Mouse (Mus musculus) MEL (cell line): ENCODE measurements around the gene Fuz. TPM values are rescaled to one million over a fixed set of nuclear protein-coding genes. Genes with fewer than 3 reads are reported as not detected.

Source experiments
- DNase-seq: peaks from one replicate; pipeline ENCODE4 v3.0.0; 2011; ENCODE audit warnings: low read depth, low spot score
- H3K27ac ChIP-seq: 2 replicates; pipeline ENCODE4 v1.5.1; 2012; ENCODE audit warnings: low read depth, mild to moderate bottlenecking, control low read depth, low read length, moderate library complexity; ENCODE audit not compliant: control insufficient read depth
- H3K27me3 ChIP-seq, 2 experiments: fragments of 150-350 bp in 1 of 2; sonication (generic) in 1 of 2; 2 replicates each; pipeline ENCODE4 v1.6.1; 2012; ENCODE audit warnings: low read length in 2 of 2, mild to moderate bottlenecking in 2 of 2, improper control_type of control experiment in 1 of 2, moderate library complexity in 1 of 2; ENCODE audit not compliant: insufficient read depth in 2 of 2, control insufficient read depth in 1 of 2
- H3K36me3 ChIP-seq, 2 experiments: 2 replicates each; pipeline ENCODE4 v1.6.1; 2012 to 2014; ENCODE audit warnings: low read length in 2 of 2, improper control_type of control experiment in 1 of 2, inconsistent platforms in 1 of 2, mild to moderate bottlenecking in 1 of 2; ENCODE audit not compliant: insufficient read depth in 2 of 2, control insufficient read depth in 1 of 2
- H3K4me1 ChIP-seq, 2 experiments: fragments of 150-350 bp in 1 of 2; sonication (generic) in 1 of 2; 2 replicates each; pipeline ENCODE4 v1.6.1; 2012; ENCODE audit warnings: low read length in 2 of 2, improper control_type of control experiment in 1 of 2, mild to moderate bottlenecking in 1 of 2; ENCODE audit not compliant: insufficient read depth in 2 of 2, control insufficient read depth in 1 of 2
- H3K4me3 ChIP-seq, 2 experiments: fragments of 150-350 bp in 1 of 2; sonication (generic) in 1 of 2; 2 replicates each; pipeline ENCODE4 v1.5.1; 2012; ENCODE audit warnings: low read depth in 2 of 2, low read length in 2 of 2, mild to moderate bottlenecking in 2 of 2, moderate library complexity in 2 of 2, control low read depth in 1 of 2, improper control_type of control experiment in 1 of 2; ENCODE audit not compliant: control insufficient read depth in 1 of 2, insufficient read depth in 1 of 2
- H3K79me2 ChIP-seq: 2 replicates; pipeline ENCODE4 v1.6.1; 2012; ENCODE audit warnings: mild to moderate bottlenecking, low read length, moderate library complexity; ENCODE audit not compliant: control insufficient read depth, poor library complexity, insufficient read depth
- H3K9ac ChIP-seq: 2 replicates; pipeline ENCODE4 v1.6.1; 2012; ENCODE audit warnings: low read depth, mild to moderate bottlenecking, control low read depth, low read length, moderate library complexity; ENCODE audit not compliant: control insufficient read depth, poor library complexity, severe bottlenecking
- H3K9me3 ChIP-seq: fragments of 150-350 bp; sonication (generic); replicated peaks from 2 replicates; pipeline ENCODE4 v1.6.1; 2012; ENCODE audit warnings: mild to moderate bottlenecking, low read length, improper control_type of control experiment, moderate library complexity; ENCODE audit not compliant: insufficient read depth
- BHLHE40 ChIP-seq: IDR thresholded peaks from 2 replicates; pipeline ENCODE4 v1.6.1; 2012; ENCODE audit warnings: low read depth, mild to moderate bottlenecking, inconsistent platforms, low read length, improper control_type of control experiment, borderline replicate concordance
- CHD1 ChIP-seq: IDR thresholded peaks from 2 replicates; pipeline ENCODE4 v1.6.1; 2012; ENCODE audit warnings: low read depth, mild to moderate bottlenecking, inconsistent platforms, low read length, improper control_type of control experiment
- CHD2 ChIP-seq: IDR thresholded peaks from 2 replicates; pipeline ENCODE4 v1.6.1; 2011; ENCODE audit warnings: low read length, improper control_type of control experiment
- CTCF ChIP-seq, 3 experiments: IDR thresholded peaks in 2 of 3; conservative IDR thresholded peaks in 1 of 3; 2 replicates each; pipeline ENCODE4 v1.5.1; 2011 to 2012; ENCODE audit warnings: low read length in 3 of 3, low read depth in 2 of 3, mild to moderate bottlenecking in 2 of 3, improper control_type of control experiment in 1 of 3, inconsistent platforms in 1 of 3, mixed read lengths in 1 of 3, moderate library complexity in 1 of 3; ENCODE audit not compliant: control insufficient read depth in 1 of 3, insufficient read depth in 1 of 3, poor library complexity in 1 of 3, severe bottlenecking in 1 of 3
- E2F4 ChIP-seq: IDR thresholded peaks from 2 replicates; pipeline ENCODE4 v1.6.1; 2011; ENCODE audit warnings: low read depth, low read length, improper control_type of control experiment, borderline replicate concordance
- ELF1 ChIP-seq: IDR thresholded peaks from 2 replicates; pipeline ENCODE4 v1.6.1; 2014; ENCODE audit warnings: low read depth, mild to moderate bottlenecking, inconsistent platforms, low read length, improper control_type of control experiment, moderate library complexity
- EP300 ChIP-seq, 2 experiments: IDR thresholded peaks; 2 replicates each; pipeline ENCODE4 v1.6.1; 2011; ENCODE audit warnings: improper control_type of control experiment in 2 of 2, low read length in 2 of 2, low read depth in 1 of 2, mild to moderate bottlenecking in 1 of 2
- ETS1 ChIP-seq: IDR thresholded peaks from 2 replicates; pipeline ENCODE4 v1.6.1; 2012; ENCODE audit warnings: low read depth, mild to moderate bottlenecking, inconsistent platforms, low read length, improper control_type of control experiment, moderate library complexity
- GABPA ChIP-seq: IDR thresholded peaks from 2 replicates; pipeline ENCODE4 v1.6.1; 2012; ENCODE audit warnings: low read depth, mild to moderate bottlenecking, inconsistent platforms, low read length, improper control_type of control experiment, moderate library complexity
- HCFC1 ChIP-seq: IDR thresholded peaks from 2 replicates; pipeline ENCODE4 v1.6.1; 2012; ENCODE audit warnings: low read depth, mild to moderate bottlenecking, inconsistent platforms, low read length, improper control_type of control experiment, moderate library complexity
- JUND ChIP-seq: IDR thresholded peaks from 2 replicates; pipeline ENCODE4 v1.6.1; 2011; ENCODE audit warnings: low read depth, mild to moderate bottlenecking, improper control_type of control experiment, low read length
- KAT2A ChIP-seq: conservative IDR thresholded peaks from 2 replicates; pipeline ENCODE4 v1.6.1; 2012; ENCODE audit warnings: low read depth, low read length, improper control_type of control experiment, inconsistent platforms
- MAFK ChIP-seq: IDR thresholded peaks from 2 replicates; pipeline ENCODE4 v1.6.1; 2011; ENCODE audit warnings: low read depth, mild to moderate bottlenecking, low read length, improper control_type of control experiment, borderline replicate concordance
- MAZ ChIP-seq: IDR thresholded peaks from 2 replicates; pipeline ENCODE4 v1.6.1; 2012; ENCODE audit warnings: low read depth, mild to moderate bottlenecking, inconsistent platforms, low read length, improper control_type of control experiment
- MEF2A ChIP-seq: IDR thresholded peaks from 2 replicates; pipeline ENCODE4 v1.6.1; 2014; ENCODE audit warnings: low read depth, mild to moderate bottlenecking, inconsistent platforms, low read length, improper control_type of control experiment; ENCODE audit not compliant: poor library complexity, insufficient replicate concordance, severe bottlenecking; ENCODE audit errors: extremely low read depth
- MXI1 ChIP-seq: IDR thresholded peaks from 2 replicates; pipeline ENCODE4 v1.6.1; 2011; ENCODE audit warnings: mild to moderate bottlenecking, low read depth, low read length, improper control_type of control experiment
- MYB ChIP-seq: IDR thresholded peaks from 2 replicates; pipeline ENCODE4 v1.6.1; 2011; ENCODE audit warnings: mild to moderate bottlenecking, low read depth, low read length, improper control_type of control experiment
- MYC ChIP-seq: IDR thresholded peaks from 2 replicates; pipeline ENCODE4 v1.6.1; 2011; ENCODE audit warnings: low read depth, mild to moderate bottlenecking, low read length, improper control_type of control experiment, moderate library complexity
- NELFE ChIP-seq: IDR thresholded peaks from 2 replicates; pipeline ENCODE4 v1.6.1; 2011; ENCODE audit warnings: low read depth, low read length, improper control_type of control experiment
- POLR2A ChIP-seq, 2 experiments: IDR thresholded peaks; 2 replicates each; pipeline ENCODE4 v1.6.1; 2011 to 2012; ENCODE audit warnings: low read length in 2 of 2, mild to moderate bottlenecking in 2 of 2, control low read depth in 1 of 2, improper control_type of control experiment in 1 of 2, low read depth in 1 of 2, moderate library complexity in 1 of 2; ENCODE audit not compliant: control insufficient read depth in 1 of 2, insufficient read depth in 1 of 2, poor library complexity in 1 of 2
- POLR2AphosphoS2 ChIP-seq: IDR thresholded peaks from 2 replicates; pipeline ENCODE4 v1.6.1; 2011; ENCODE audit warnings: low read length, improper control_type of control experiment
- RCOR1 ChIP-seq: IDR thresholded peaks from 2 replicates; pipeline ENCODE4 v1.6.1; 2012; ENCODE audit warnings: low read depth, mild to moderate bottlenecking, inconsistent platforms, low read length, improper control_type of control experiment
- SIN3A ChIP-seq: IDR thresholded peaks from 2 replicates; pipeline ENCODE4 v1.6.1; 2012; ENCODE audit warnings: low read length, improper control_type of control experiment, inconsistent platforms
- TAL1 ChIP-seq: IDR thresholded peaks from 2 replicates; pipeline ENCODE4 v1.6.1; 2012; ENCODE audit warnings: mild to moderate bottlenecking, inconsistent platforms, low read length, moderate library complexity, mixed read lengths
- TBP ChIP-seq: IDR thresholded peaks from 2 replicates; pipeline ENCODE4 v1.8.0; 2011; ENCODE audit warnings: low read depth, low read length, improper control_type of control experiment
- TCF12 ChIP-seq: IDR thresholded peaks from 2 replicates; pipeline ENCODE4 v1.6.1; 2014; ENCODE audit warnings: low read depth, mild to moderate bottlenecking, inconsistent platforms, low read length, improper control_type of control experiment, moderate library complexity
- UBTF ChIP-seq: IDR thresholded peaks from 2 replicates; pipeline ENCODE4 v1.6.1; 2012; ENCODE audit warnings: low read depth, mild to moderate bottlenecking, inconsistent platforms, low read length, improper control_type of control experiment, moderate library complexity, borderline replicate concordance; ENCODE audit not compliant: insufficient read depth
- USF1 ChIP-seq: IDR thresholded peaks from 2 replicates; pipeline ENCODE4 v1.6.1; 2014; ENCODE audit warnings: low read depth, mild to moderate bottlenecking, inconsistent platforms, low read length, improper control_type of control experiment, moderate library complexity
- ZC3H11A ChIP-seq: IDR thresholded peaks from 2 replicates; pipeline ENCODE4 v1.6.1; 2012; ENCODE audit warnings: low read depth, mild to moderate bottlenecking, inconsistent platforms, low read length, improper control_type of control experiment
- ZKSCAN1 ChIP-seq: IDR thresholded peaks from 2 replicates; pipeline ENCODE4 v1.6.1; 2012; ENCODE audit warnings: low read depth, mild to moderate bottlenecking, inconsistent platforms, low read length, improper control_type of control experiment, moderate library complexity
- ZNF384 ChIP-seq: IDR thresholded peaks from 2 replicates; pipeline ENCODE4 v1.6.1; 2012; ENCODE audit warnings: low read depth, mild to moderate bottlenecking, inconsistent platforms, low read length, improper control_type of control experiment
- polyA plus RNA-seq, 2 experiments: library from polyadenylated mRNA; stranded (reverse) in 1 of 2; unstranded in 1 of 2; fragments of >175 nt in 1 of 2; fragments of >200 nt in 1 of 2; gene quantifications; 2 replicates each; pipeline versions ENCODE4 v1.2.1 to v1.2.4; 2012; ENCODE audit warnings: low replicate concordance in 2 of 2, low read depth in 1 of 2; ENCODE audit not compliant: insufficient read length in 2 of 2, insufficient read depth in 1 of 2, missing spikeins in 1 of 2
- total RNA-seq: library from RNA; depleted of rRNA; stranded (reverse); fragments of 300-350 nt; gene quantifications from 2 replicates; pipeline ENCODE4 v1.2.3, GENCODE M21; 2012

Fuz gene
- total and polyA plus RNA-seq, 3 experiments: 9.4 to 18.1 TPM; not detected in 1

DNA sequence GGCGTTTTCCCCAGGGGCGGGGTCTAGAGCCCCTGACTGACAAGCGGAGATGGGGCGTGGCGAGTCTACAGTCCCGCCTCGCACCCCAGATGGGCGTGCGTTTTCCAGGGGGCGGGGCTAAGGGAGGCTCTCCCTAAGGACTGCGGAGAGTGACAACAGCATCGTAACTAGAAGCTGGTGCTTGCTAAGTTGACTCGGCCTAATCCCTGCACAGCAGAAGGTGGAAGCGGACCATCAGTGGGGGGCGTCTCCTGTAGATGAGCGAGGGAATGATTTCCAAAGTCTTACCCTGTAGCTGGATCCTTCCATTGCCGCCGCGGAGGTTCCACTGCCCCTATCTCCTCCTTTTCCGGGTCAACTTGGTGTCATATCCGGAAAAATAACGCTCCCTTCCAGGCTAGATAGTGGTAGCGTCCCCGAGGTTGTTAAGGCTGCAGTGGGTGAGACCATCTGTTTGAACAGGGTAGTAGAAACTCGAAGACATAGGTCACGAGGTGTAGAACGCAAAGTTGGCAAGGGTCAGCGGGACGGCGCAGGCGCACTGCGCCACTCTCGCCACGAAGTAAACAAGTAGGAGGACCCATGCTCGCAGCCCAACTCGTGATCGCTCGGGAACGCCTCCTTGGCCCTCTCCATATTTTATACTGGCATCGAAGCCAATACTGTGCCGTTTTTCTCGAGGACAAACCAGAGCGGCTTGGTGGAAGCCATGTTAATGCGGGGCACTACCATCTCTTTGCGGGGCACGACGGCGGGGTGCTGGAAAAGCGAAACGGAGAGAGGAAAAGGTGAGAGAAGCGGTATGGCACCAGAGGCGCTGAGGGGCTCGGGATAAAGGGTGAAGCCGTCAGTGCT lies 47.1 kb upstream of the Fuz start, which contains the start of the genes Akt1s1 and Tbc1d17 (continued):
- peak; percentile 61 for TF ChIP-seq NELFE
- TF ChIP-seq MYC: peak; percentile 91
- TF ChIP-seq UBTF: no peak
- TF ChIP-seq TCF12: no peak; the same call in 1 of the 2 replicates
- TF ChIP-seq, all 39 proteins: peak for 20

- H3K4me3 ChIP-seq: peak overlapping the region; percentile 61 to 96
- TF ChIP-seq MAZ (peak; percentile 89), ZNF384 (no peak), TBP (peak; percentile 32), MEF2A (no peak; the same call in 1 of the 2 replicates), ETS1 (peak; percentile 59), USF1 (peak; percentile 79), GABPA (no peak; the same call in 1 of the 2 replicates), POLR2A (IDR thresholded peaks at IDR 0.05; ENCODE audit: control insufficient read depth in 1 of 2, insufficient read depth in 1 of 2, low read depth in 1 of 2, low read length in 2 of 2, poor library complexity in 1 of 2) (peak; percentile 45 to 56), MAFK (no peak), ZC3H11A (no peak), HCFC1 (peak; percentile 88), CTCF (IDR thresholded peaks at IDR 0.05 in 2 of 3, conservative IDR thresholded peaks at IDR 0.05 in 1 of 3; ENCODE audit: control insufficient read depth in 1 of 3, insufficient read depth in 1 of 3, low read depth in 2 of 3, low read length in 3 of 3, poor library complexity in 1 of 3, severe bottlenecking in 1 of 3) (no peak), E2F4 (no peak), ZKSCAN1 (no peak), JUND (no peak), RCOR1 (peak; percentile 85), MXI1 (peak; percentile 94), KAT2A (peak; percentile 78), SIN3A (peak; percentile 85; the same call in 1 of the 2 replicates), BHLHE40 (peak; percentile 79), ELF1 (no peak), CHD2 (peak; percentile 14; the same call in 1 of the 2 replicates), MYB (no peak; the same call in 1 of the 2 replicates), NELFE (peak; percentile 13), EP300 (IDR thresholded peaks at IDR 0.05; ENCODE audit: low read depth in 1 of 2, low read length in 2 of 2) (no peak), CHD1 (no peak; the same call in 1 of the 2 replicates), UBTF (no peak), TCF12 (peak; percentile 33; the same call in 1 of the 2 replicates), POLR2AphosphoS2 (no peak), TAL1 (no peak)
Measured at GRCm38 (mm10) chr7:44849416-44850111, 46.3 kb upstream of the Fuz start.

More at GRCm38 (mm10) chr7:44849416-44850111, 46.3 kb upstream of the Fuz start:
- H3K9ac ChIP-seq: peak overlapping the region; percentile 96
- H3K79me2 ChIP-seq: peaks cover 28% of the 10 kb centered on the region
- H3K4me1 ChIP-seq: peaks cover 0 to 13% of the 10 kb centered on the region in 2 experiments; a peak in 2 of 4 replicates
- DNase-seq: peak; percentile 96
- peaks cover 0 to 5% of the 10 kb centered on the region in 2 experiments; a peak in 1 of 4 replicates for H3K36me3 ChIP-seq
- H3K27me3 ChIP-seq: no peaks in the 10 kb centered on the region
- no peaks in the 10 kb centered on the region for H3K9me3 ChIP-seq
- peak overlapping the region; percentile 93 for H3K27ac ChIP-seq
